Comparison of ENCODE assay signal across 8 mouse cellular contexts in the genomic region with DNA sequence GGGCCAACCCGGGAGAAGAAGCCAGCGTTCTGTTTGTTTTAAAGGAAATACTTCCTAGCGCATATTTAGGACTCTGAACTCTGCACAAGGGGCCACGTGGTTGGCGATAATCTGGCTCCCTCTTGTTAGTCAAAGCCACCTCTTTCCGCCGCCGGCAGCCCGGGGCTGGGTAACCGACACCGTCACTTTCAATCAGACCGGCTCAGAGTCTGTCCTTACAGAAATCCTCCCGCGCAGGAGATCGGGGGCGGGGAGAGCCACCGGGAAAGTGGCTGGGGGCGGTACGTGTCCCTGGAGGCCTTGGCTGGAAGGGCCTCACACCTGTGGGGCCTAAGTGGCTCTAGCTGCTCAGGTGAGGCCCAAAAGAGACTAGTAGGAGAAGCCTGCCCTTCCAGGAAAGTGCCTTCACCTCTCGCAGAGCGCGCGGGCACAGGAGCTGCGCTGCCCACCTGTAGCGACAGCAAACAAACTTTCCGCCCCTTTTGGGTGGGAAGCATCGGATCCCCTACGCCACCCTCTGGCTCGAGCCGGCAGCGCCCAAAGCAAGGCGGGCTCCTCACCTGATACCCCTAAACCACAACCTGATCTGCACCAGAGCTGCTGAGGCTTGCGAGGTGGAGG. TPM values are rescaled to one million over a fixed set of nuclear protein-coding genes. Genes with fewer than 3 reads are reported as not detected.
A peak's percentile ranks its signal among the peaks of the same experiment; 100 is the strongest.
DNase-seq lines count a peak whose midpoint lies in the region; ATAC-seq and TF ChIP-seq lines count a peak whose summit lies in the region.

No protein-coding gene starts in this region.

- peak overlapping the region; percentile 96 for H3K4me2 ChIP-seq in embryonic facial prominence, embryonic 11.5 days (ENCODE audit: low read depth, low read length)
- H3K4me2 ChIP-seq in heart, embryonic 14.5 days (ENCODE audit: low read length): peak overlapping the region; percentile 100
- H3K4me2 ChIP-seq in kidney, postnatal 0 days (ENCODE audit: low read length): peak overlapping the region; percentile 99

- peak; percentile 77 to 83 for DNase-seq in CD8-positive naive resting alpha-beta T cell, adult 2 months (ENCODE audit: low read depth in 2 of 2, low spot score in 2 of 2)
- peak; percentile 58 to 64 for DNase-seq in adrenal gland, adult 18-20 months (ENCODE audit: low spot score in 2 of 2)
- DNase-seq in embryonic facial prominence, embryonic 11.5 days (ENCODE audit: low spot score): peak; percentile 79
- DNase-seq in kidney, postnatal 0 days (ENCODE audit: low spot score): peak; percentile 58
- peak; percentile 35 for DNase-seq in lung, postnatal 14 days
- peak; percentile 57 for DNase-seq in ovary, postnatal 36 days (ENCODE audit: low spot score)
- peak; percentile 19 for DNase-seq in urinary bladder, postnatal 14 days (ENCODE audit: low spot score)

- H3K4me1 ChIP-seq in embryonic facial prominence, embryonic 11.5 days (ENCODE audit: control insufficient read depth, insufficient read depth, low read length): 0 out of 2 replicates have a peak, but pooled peaks cover 3% of the 10 kb centered on the region
- H3K4me1 ChIP-seq in heart, embryonic 14.5 days (ENCODE audit: control insufficient read depth in 2 of 2, insufficient read depth in 2 of 2, low read length in 2 of 2): peaks cover 2 to 3% of the 10 kb centered on the region in 2 experiments; a peak in 1 of 4 replicates
- no peaks in the 10 kb centered on the region for H3K4me1 ChIP-seq in kidney, postnatal 0 days (replicated peaks; ENCODE audit: insufficient read depth, low read length)

- H3K36me3 ChIP-seq in embryonic facial prominence, embryonic 11.5 days (replicated peaks; ENCODE audit: control insufficient read depth, insufficient read depth, low read depth, low read length): no peaks in the 10 kb centered on the region
- H3K36me3 ChIP-seq in heart, embryonic 14.5 days (ENCODE audit: control insufficient read depth, insufficient read depth, low read length): no peaks in the 10 kb centered on the region
- H3K36me3 ChIP-seq in kidney, postnatal 0 days (ENCODE audit: insufficient read depth, low read length): no peaks in the 10 kb centered on the region

- H3K27me3 ChIP-seq in embryonic facial prominence, embryonic 11.5 days (ENCODE audit: control insufficient read depth, insufficient read depth, low read length): no peaks in the 10 kb centered on the region
- H3K27me3 ChIP-seq in heart, embryonic 14.5 days (ENCODE audit: control insufficient read depth, insufficient read depth, low read length): peaks cover 3% of the 10 kb centered on the region; the same call in 1 of the 2 replicates
- H3K27me3 ChIP-seq in kidney, postnatal 0 days (ENCODE audit: insufficient read depth, low read length): no peaks in the 10 kb centered on the region

- under 1% methylated on average over 33 of the region's 33 CpGs for WGBS in embryonic facial prominence, embryonic 11.5 days
- under 1% methylated on average over 33 of the region's 33 CpGs for WGBS in heart, embryonic 14.5 days
- 1% methylated on average over 33 of the region's 33 CpGs for WGBS in kidney, postnatal 0 days

- peak overlapping the region; percentile 66 for H3K9ac ChIP-seq in embryonic facial prominence, embryonic 11.5 days (replicated peaks; ENCODE audit: low read length)
- peak overlapping the region; percentile 81 for H3K9ac ChIP-seq in heart, embryonic 14.5 days (ENCODE audit: low read length)
- H3K9ac ChIP-seq in kidney, postnatal 0 days (ENCODE audit: low read depth, low read length): peak overlapping the region; percentile 57

- peak; percentile 57; the same call in 1 of the 2 replicates for TF ChIP-seq CTCF in kidney, postnatal 0 days (IDR thresholded peaks at IDR 0.05; ENCODE audit: low read depth)

- H3K9me3 ChIP-seq in embryonic facial prominence, embryonic 11.5 days (replicated peaks; ENCODE audit: control insufficient read depth, low read length): no peaks in the 10 kb centered on the region
- no peaks in the 10 kb centered on the region for H3K9me3 ChIP-seq in heart, embryonic 14.5 days (ENCODE audit: control insufficient read depth, low read length)
- H3K9me3 ChIP-seq in kidney, postnatal 0 days (replicated peaks; ENCODE audit: low read length): no peaks in the 10 kb centered on the region

- peak overlapping the region; percentile 53 for H3K4me3 ChIP-seq in embryonic facial prominence, embryonic 11.5 days (ENCODE audit: low read depth, low read length)
- H3K4me3 ChIP-seq in heart, embryonic 14.5 days (ENCODE audit: control insufficient read depth in 1 of 2, insufficient read depth in 1 of 2, low read depth in 1 of 2, low read length in 2 of 2): peak overlapping the region; percentile 74 to 79
- H3K4me3 ChIP-seq in kidney, postnatal 0 days (replicated peaks; ENCODE audit: low read depth, low read length): peak overlapping the region; percentile 67

- H3K27ac ChIP-seq in embryonic facial prominence, embryonic 11.5 days (replicated peaks; ENCODE audit: low read depth, low read length): 0 out of 2 replicates have a peak overlapping the region, but pooled peaks have one; percentile 65
- H3K27ac ChIP-seq in heart, embryonic 14.5 days (replicated peaks in 1 of 2; ENCODE audit: control insufficient read depth in 1 of 2, insufficient read depth in 1 of 2, low read depth in 2 of 2, low read length in 2 of 2): no peak overlapping the region
- H3K27ac ChIP-seq in kidney, postnatal 0 days: peak overlapping the region; percentile 43; the same call in 1 of the 2 replicates

- peak; percentile 51 for ATAC-seq in embryonic facial prominence, embryonic 11.5 days (replicated peaks; ENCODE audit: insufficient number of reproducible peaks, low FRiP score, low TSS enrichment, low read depth)
- no peak for ATAC-seq in heart, embryonic 14.5 days (ENCODE audit: insufficient number of reproducible peaks, insufficient read depth, low FRiP score, low read depth)
- ATAC-seq in kidney, postnatal 0 days (replicated peaks; ENCODE audit: low FRiP score, low read depth): peak; percentile 46

RNA-seq across cellular contexts. Expression of a gene that starts 0.8 kb away (rescaled TPM):
- total RNA-seq in adrenal gland, adult 18-20 months (2021): 100 to 1,000 TPM; 123 to 137 TPM
- polyA plus RNA-seq in embryonic facial prominence, embryonic 11.5 days (2014; fragmentation: Nextera tagmentation; extraction: Ambion mirVana): 15.6 and 16.3 TPM in 2 replicates
- polyA plus RNA-seq in heart, embryonic 14.5 days (2014; fragmentation: Nextera tagmentation; extraction: Ambion mirVana): 3.5 and 3.9 TPM in 2 replicates
- 9.8 and 11.1 TPM in 2 replicates for polyA plus RNA-seq in kidney, postnatal 0 days (2015; fragmentation: Nextera tagmentation; extraction: Ambion mirVana)

Comparison
In these comparisons a context has a peak if more than half of its experiments do, and no peak if none do; other contexts are left out.
1. DNase-seq: peak in every context shown above with its lines; median percentile 80 in CD8-positive naive resting alpha-beta T cell, adult 2 months; 79 in embryonic facial prominence, embryonic 11.5 days; 61 in adrenal gland, adult 18-20 months; 58 in kidney, postnatal 0 days; 57 in ovary, postnatal 36 days; 35 in lung, postnatal 14 days; 19 in urinary bladder, postnatal 14 days.
2. H3K27ac ChIP-seq: peak in embryonic facial prominence, embryonic 11.5 days (single experiment) and kidney, postnatal 0 days (single experiment); none in heart, embryonic 14.5 days (0 of 2).
3. Peak in every context shown above with its lines, with median percentiles within 50 percentile points of each other: H3K4me2 ChIP-seq, H3K4me3 ChIP-seq and H3K9ac ChIP-seq.